Mouse (Mus musculus) embryo, embryonic 11 days (tissue): ENCODE measurements at regions not wholly inside any gene's neighbourhood (a gene's known extent, or its start where the extent isn't known, plus 50 kb on each side); places are given as distances from the start of the nearest gene placed in this dataset.

Experiments used
- DNase-seq: peaks from one replicate; pipeline ENCODE4 v3.0.0-alpha.2; 2015

DNA sequence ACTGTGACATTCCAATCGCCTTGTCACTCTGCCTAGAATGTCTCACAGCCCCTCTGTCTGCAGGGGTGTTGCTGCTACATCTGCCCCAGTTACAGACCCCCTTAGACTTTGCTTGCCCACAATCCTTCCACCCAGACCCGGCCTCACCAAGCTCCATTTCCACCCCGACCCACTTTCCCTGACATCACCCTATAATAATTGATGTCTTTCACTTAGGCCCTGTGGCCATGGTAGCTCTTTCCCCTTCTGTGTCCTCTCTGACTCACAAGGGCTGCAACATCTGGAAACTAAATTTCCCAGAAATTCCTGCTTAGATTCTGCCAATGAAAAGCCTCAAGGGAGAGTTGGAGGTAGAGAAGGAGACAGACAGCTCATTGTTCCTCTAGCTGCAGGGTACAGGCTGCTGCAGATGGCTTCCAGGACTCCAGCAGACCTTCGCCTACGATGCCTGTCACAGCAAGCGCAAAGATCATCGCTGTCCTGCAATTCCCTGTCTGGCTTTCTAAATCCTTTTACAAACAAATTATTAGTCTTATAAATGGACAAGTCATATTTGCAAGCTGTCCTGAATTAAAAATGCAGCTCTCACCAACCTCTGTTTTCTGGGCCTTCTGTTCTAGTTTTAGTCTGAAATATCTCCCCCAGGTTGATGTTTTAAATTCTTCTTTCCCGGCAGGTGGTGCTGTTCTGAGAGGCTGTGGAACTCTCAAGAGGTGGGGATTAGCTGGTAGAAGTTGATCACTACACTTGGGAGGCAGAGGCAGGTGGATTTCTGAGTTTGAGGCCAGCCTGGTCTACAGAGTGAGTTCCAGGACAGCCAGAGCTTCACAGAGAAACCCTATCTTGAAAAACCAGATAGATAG, 104.9 kb upstream of the Oxgr1 start:
- peak; percentile 53 for DNase-seq

DNA sequence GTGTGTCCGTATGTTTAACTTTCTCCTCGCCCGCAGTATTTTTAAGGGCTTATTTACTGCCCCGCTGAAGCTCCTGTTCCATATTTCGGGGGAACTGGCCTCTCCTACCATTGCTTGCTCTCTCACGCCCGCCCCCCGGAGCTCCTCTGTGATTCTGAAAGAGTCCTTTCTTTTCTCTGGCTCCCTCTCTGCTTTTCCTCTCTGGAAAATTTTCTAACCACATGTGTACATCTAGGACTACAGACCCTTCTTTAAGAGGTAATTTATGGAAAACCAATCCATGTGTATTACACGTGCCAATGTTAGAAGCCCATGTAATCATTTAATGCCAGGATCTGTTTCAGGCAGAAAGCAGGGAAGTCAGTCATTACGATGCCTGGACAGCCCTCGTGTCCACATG, 106.6 kb upstream of the Oxgr1 start:
- DNase-seq, result no peak

DNA sequence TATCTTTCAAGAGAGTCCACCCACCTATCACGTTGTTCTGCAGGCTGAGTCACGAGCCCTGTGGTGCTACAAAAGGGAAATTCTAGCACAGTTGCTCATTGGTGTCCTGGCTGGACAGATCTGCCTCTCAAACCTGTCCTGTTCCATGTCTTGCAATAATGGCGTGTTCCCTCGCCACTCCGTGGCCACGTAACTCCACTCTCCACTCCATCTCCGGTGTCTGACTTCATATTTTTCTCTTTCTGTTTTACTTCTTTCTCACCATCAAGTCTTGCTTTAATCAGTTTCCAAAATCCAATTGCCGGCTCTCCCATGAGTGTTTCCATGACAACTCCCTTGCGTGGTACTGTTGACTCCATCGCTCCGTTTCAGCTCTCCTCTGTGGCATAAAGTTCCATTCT, 107.1 kb upstream of the Oxgr1 start:
- DNase-seq, result no peak

DNA sequence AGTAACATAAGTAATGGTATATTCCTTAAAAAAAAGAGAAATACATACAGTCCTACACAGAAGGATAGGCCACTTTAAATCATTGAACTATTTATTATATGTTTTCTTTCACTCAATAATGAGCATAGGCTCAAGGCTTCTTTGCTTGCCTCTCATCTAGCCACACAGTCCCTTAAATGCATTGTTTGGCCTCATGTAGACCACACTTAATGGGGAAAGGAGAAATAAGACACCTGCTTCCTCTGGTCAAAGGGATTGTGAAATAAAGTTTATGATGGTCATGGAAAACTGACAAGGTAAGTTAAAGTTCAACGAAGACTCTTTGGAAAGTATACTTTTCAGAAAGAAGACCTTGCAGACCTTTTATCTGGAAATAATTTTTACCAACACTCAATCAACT, 108.4 kb upstream of the Oxgr1 start:
- no peak for DNase-seq

DNA sequence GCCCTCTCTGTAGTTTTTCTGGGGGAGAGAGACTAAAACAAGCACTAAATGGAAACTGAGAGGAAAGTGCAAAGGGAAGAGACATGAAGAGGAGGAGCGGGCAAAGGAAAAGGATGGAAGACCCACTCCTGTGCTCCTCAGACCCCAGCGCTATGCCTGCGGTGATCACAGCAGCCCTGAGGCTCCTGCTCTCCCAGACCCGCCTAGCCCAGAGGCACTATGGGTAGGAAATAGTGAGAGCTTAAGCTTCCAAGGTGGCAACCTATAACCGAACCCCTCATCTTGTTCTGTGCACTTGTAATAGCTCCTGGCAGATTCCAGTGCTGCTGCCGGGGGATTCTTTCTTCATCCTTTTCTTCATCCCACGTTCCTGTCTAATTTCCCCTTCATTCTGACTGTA, 112.2 kb upstream of the Oxgr1 start:
- DNase-seq, result no peak

DNA sequence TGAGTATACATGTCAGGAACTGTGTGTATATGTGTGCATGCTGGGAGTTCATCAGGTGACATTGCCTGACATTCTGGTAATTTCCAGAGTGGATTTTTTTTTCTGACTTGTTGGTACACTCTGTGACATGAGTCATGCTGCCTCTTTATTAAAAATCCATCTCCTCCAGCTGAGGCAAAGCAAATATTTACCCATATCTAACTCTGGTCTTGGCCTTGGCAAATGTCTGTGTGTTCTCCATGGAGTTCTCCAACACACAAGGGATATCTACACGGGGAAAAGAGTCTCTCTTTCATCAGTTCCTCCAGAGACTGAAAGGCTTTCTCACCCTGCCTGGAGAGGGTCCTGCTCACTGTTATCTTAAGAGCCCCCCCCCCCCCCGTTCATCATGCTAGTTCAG, 111.3 kb upstream of the Mbnl2 start:
- DNase-seq, result no peak

DNA sequence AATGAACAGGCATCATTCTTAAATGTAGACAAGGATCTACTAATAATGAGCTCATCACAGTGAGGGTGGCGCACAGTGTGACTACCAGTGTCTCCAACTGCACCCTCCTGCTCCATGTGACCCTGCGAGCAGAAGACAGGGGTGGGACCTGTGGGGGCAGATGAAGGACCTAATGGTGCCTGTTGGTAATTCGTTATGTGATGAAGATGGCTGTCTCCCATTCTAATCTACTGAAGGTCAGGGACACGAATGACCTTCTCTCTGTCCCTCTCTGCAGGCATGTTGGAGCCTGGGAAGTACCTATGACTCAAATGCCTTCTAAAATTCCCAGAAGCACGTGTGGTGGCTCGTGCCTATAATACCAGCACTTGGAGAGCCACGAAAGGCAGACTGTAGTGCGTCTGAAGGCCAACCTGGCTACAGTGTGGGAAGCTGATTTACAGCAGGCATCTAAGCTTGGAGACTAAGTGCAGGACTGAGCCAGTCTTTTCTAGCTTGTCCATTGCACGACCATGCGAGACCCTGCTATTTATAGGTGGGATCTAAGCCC, 109.9 kb upstream of the Mbnl2 start:
- no peak for DNase-seq

DNA sequence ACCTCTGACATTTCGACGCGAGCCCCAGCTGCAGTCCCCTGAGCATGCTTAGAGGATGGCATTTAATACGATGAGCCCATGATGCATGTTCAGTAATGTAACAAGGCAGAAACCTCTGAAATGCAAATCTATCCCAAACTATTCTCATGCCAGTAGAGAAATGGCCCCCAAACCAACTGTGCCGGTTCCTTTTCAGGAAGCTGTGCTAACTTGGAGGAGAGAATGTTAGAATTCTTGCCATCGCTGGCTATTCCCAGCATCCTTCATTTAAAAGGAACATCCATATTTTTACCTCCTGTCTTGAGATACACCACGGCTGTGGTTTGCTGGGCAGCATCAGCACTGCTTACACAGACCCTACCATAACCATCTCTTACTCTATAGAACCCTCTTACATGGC, 104.7 kb upstream of the Mbnl2 start:
- DNase-seq, result no peak

DNA sequence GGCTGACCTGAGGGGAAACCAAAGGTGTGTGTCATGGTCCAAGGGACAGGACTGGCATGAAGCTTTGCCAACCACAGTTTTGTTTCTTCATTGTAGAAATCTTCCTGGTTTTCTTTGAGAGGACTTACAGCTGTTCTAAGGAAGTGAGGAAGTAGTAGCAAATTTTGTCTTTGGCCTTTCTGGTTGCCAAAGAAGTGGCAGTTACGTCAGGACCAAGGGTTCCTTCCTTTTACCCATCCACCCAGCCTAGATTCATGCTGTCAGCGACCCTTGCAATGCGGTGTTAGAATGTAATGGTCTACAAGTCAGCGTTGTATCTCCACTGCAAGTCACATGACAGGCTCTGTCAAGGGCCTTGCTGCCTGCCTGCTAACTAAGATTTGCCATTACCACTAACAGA, 103.4 kb upstream of the Mbnl2 start:
- DNase-seq, result no peak

DNA sequence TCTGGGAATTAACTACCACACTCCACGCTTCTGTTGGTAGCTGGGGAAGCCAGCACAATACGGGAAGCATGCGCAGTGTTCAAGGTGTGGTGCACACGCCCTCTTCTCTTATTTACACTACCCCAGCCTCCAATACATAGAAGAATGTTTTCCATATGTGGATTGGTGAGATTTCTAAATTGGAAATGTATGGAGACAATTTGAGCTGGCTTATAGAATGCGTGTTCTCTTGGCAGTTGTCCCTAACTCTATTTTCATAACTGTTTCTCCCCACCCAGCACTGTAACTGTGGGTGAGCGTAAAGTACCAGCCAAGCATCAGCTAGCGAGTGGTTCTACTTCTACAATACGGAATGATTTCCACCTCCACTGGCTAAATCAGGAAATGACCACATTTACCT, 102.6 kb upstream of the Mbnl2 start:
- DNase-seq, result no peak

DNA sequence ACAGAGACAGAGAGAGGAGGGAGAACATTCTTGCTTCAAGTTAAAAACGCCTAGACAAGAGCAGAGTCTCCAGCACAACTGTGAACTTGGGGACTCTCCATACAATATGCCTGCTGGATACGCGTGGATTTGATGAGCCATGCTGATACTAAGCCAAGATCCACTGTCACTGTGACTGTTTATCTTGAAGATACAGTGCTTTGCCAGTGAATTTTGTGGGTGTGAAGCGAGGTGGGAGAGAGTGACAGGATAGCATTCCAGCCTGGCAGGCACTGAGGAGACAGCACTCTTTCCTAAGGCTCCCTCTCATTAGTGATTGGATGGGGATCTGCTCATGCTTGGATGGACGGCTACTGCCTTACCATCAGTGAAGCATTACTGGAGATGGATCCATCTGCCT, 100.9 kb upstream of the Mbnl2 start:
- DNase-seq, result no peak

DNA sequence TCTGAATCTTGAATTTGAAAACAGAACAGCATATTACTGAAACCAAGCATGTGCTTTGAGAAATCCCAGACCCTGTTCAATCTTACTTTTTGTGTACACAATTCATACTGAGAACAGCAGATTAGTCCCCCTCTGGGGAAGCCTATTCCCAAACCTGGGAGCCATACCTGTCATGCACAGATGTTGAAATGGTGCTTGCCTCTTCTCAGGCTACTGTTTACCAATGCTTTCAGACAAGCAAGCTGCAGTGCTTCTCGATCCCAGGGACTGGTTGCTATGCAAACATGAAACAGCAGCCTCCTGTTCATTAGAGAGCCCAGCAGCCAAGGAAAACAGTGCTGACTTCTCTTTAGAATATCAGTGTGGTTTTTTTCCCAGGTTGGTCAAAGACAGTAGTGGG, 80.3 kb upstream of the Mbnl2 start:
- DNase-seq, result no peak

DNA sequence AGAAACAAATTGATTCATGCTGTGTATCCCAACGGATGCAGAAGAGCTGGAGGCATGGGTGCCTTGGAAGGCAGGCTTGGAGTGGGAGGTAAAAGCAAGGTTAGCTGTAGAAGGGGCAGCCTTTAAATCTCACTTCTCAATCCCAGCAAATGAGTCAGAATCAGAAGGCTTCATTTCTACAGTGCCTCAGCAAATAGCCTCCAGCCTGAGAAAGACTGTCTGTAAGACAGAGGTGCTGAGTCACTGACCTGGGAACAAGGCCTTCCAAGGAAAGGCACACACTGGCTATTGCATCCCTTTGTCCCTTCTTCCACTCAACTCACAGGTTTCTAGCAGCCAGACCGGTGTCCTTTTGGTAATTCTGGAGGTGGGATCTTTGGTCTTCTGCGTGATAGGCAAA, 63.7 kb upstream of the Mbnl2 start:
- DNase-seq, result no peak

DNA sequence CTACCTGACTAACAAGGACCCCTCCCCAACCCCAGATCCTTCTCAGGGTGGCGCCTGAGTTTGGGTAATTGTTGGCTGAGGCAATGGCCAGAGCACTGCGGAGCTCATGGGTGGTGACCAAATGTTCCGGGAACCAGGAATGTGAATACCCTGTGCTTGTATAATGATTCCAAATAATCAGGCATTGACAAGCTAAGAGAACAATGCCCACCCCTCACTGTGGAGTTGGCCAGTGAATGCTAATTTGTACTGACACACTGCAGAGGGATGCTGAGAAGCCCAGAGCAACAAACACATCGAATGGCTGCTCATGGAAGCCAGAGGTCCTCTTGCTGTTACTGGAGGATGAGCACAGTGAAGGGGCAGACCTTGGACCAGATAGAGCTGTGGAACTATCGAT, 62.8 kb upstream of the Mbnl2 start:
- no peak for DNase-seq

DNA sequence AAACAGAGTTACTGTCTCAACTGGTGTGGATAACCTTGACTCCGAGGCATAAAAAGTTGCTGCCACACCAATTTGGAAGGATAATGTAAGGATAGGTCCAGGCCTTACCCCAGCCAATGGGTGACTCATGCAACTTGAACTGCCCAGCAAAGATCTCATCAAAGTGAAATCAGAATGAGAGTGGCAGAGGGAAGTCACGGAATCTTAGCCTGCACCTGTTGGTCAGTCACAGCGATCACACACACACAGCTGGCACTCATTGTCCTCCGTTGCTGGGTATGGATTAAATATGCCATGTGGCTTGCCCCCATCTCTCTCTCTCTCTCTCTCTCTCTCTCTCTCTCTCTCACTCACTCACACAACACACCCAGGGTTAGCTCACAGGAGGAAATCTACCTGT, 56.2 kb upstream of the Mbnl2 start:
- DNase-seq, result no peak

DNA sequence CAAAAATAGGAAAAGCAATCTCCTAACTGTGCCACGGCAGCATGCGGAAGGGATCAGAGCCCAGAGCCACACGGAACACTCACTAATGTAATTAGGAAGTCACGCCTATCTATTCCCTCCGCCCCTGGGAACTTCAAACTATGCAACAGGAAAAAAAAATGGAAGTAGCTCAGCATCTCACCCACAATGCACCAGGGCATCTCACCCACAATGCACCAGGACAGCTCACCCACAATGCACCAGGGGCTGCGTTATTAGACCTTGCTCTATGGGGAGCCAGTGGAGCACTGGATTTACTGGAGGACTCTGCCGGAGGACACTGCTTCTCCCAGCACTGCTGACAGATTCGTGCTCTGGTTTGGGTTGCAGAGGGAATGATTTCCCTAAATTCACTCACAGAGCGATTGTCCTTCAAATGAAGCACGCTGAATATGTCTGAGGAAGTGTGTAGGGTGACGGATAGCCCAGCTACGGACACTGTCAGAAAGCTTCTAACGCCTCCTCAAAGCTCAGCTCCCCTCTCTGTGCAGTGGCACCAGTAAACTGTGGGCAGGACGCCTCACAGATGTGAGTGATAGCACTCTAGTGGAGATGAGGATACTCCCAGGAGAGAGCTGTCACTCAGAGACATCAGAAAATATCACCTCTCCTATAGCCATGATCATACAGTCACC, 51.8 kb upstream of the Mbnl2 start:
- DNase-seq, result peak; percentile 14

DNA sequence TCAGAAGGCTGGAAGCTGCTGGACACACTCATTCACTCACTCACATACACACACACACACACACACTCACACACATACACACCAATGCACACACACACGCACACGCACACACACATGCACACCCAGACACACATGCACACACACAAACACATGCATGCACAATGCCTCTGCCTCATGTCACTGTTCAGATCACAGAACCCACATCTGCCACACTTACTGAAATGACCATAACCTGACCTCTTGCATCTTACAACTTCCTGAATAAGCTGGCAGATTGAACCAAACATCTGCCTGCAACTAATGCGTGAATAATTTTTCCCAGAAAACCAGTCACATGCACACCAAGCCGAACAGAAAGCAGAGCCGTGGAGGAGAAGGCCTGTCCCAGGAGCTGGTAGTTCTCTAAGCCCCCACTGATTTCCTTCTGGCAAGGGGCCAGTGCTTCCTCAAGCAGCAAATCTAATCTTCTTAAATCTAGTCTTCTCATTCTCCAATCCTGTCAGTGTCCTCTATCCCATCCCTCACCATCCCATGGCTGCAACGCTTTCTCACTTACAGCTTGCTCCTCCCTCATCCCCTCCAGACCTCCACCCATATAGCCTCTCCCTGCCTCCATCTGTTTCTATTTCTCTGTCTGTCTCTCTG, 51.1 kb upstream of the Mbnl2 start:
- peak; percentile 35 for DNase-seq

DNA sequence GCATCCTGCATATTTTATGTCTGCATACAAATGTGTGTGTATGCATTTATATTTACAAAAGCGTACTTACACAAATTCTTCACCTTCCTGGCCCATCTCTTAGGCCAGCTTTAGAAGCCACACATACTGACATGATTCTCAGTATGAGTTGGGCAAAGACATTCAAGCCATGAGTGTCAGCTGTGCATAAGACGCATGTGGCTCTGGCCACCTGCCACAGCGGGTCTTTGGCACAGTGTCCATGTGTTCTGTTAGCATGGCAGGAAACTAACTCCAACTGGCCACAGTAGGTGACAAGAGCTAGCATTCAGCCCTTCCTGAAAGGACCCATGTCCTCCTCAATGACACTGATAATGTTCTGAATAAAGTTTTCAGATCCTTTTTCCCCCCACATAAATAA, 49.8 kb upstream of the Mbnl2 start:
- no peak for DNase-seq
